Mouse (Mus musculus) testis, adult 2 months (tissue): Measurements from ENCODE around the gene Usp31.

Experiments
- CTCF ChIP-seq: fragments of 200-500 bp; IDR thresholded peaks from 2 replicates; pipeline ENCODE4 v1.5.1; 2012; ENCODE audit warnings: low read depth, mild to moderate bottlenecking, inconsistent platforms, low read length, moderate library complexity; ENCODE audit not compliant: control insufficient read depth, insufficient read depth, insufficient replicate concordance
- POLR2A ChIP-seq: fragments of 200-500 bp; IDR thresholded peaks from 2 replicates; pipeline ENCODE4 v1.6.1; 2012; ENCODE audit warnings: low read depth, mild to moderate bottlenecking, inconsistent platforms, low read length, moderate library complexity; ENCODE audit not compliant: control insufficient read depth

DNA sequence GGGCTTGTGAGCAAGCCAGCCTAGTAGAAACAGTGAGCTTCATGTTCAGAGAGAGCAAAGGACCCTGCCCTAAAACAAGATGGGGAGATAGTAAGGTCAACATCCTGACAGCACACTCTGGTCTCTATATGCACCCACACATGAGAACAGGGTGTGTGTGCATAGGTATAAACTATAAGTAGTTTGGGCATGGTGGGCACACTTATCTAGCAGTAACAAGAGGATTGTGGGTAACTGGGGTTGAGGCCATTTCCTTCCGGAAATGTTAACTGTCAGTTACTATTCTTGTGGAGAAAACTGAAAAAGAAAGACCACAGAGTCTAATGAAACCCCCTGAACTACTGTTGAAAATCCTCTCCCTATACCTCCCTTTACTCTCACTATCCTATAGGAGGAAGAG is 112.4 kb downstream of the Usp31 start:
- TF ChIP-seq CTCF = no peak
- TF ChIP-seq POLR2A = no peak
